Mouse (Mus musculus) midbrain, postnatal 0 days (tissue): ENCODE measurements around the gene Clca3a1. TPM values are rescaled to one million over a fixed set of nuclear protein-coding genes. Genes with fewer than 3 reads are reported as not detected.
"Not testable (repeated sequence)": the region's sequence is repeated elsewhere in the genome, so short reads cannot be mapped to it uniquely, and the experiment has no call there.

Experiments
- ATAC-seq: fragments of 200-750 bp; cut with Nextera tagmentation; 2 replicates; pipeline ENCODE4 v1.8.0; 2017; ENCODE audit warnings: moderate number of reproducible peaks, mild to moderate bottlenecking, moderate TSS enrichment, moderate library complexity; ENCODE audit not compliant: low FRiP score
- DNase-seq: peaks from one replicate; pipeline ENCODE4 v3.0.0-alpha.2; 2015; ENCODE audit warnings: low spot score
- H3K27ac ChIP-seq: fragments of 300-500 bp; sonication (generic); 2 replicates; pipeline ENCODE4 v1.5.1; 2014; ENCODE audit warnings: low read depth, mild to moderate bottlenecking, low read length, mixed read lengths
- H3K27me3 ChIP-seq: fragments of 300-500 bp; sonication (generic); 2 replicates; pipeline ENCODE4 v1.6.1; 2014; ENCODE audit warnings: low read length, control low read depth, mixed read lengths; ENCODE audit not compliant: insufficient read depth
- H3K36me3 ChIP-seq: fragments of 300-500 bp; sonication (generic); 2 replicates; pipeline ENCODE4 v1.6.1; 2014; ENCODE audit warnings: low read length, control low read depth, mixed read lengths; ENCODE audit not compliant: insufficient read depth
- H3K4me1 ChIP-seq: fragments of 300-500 bp; sonication (generic); 2 replicates; pipeline ENCODE4 v1.6.1; 2014; ENCODE audit warnings: mild to moderate bottlenecking, control low read depth, antibody characterized with exemption, low read length, mixed read lengths; ENCODE audit not compliant: insufficient read depth
- H3K4me2 ChIP-seq: fragments of 300-500 bp; sonication (generic); 2 replicates; pipeline ENCODE4 v1.6.1; 2014; ENCODE audit warnings: low read depth, mild to moderate bottlenecking, low read length, mixed read lengths; ENCODE audit not compliant: poor library complexity, severe bottlenecking
- H3K4me3 ChIP-seq: fragments of 300-500 bp; sonication (generic); 2 replicates; pipeline ENCODE4 v1.5.1; 2014; ENCODE audit warnings: low read depth, mild to moderate bottlenecking, low read length, moderate library complexity
- H3K9ac ChIP-seq: fragments of 300-500 bp; sonication (generic); replicated peaks from 2 replicates; pipeline ENCODE4 v1.6.1; 2014; ENCODE audit warnings: mild to moderate bottlenecking, low read length, moderate library complexity, mixed read lengths; ENCODE audit not compliant: poor library complexity, severe bottlenecking
- H3K9me3 ChIP-seq: fragments of 300-500 bp; sonication (generic); 2 replicates; pipeline ENCODE4 v1.6.1; 2016; ENCODE audit warnings: low read length, control low read depth
- CTCF ChIP-seq: IDR thresholded peaks from 2 replicates; pipeline ENCODE4 v1.5.1; 2016; ENCODE audit warnings: antibody characterized with exemption, mild to moderate bottlenecking
- WGBS: fragments of 180-500 bp; shearing (Covaris S2); extraction: QIAGEN DNeasy Blood & Tissue Kit; methylation state at CpG from one replicate; pipeline ENCODE4 v1.1.7; 2014; 5-methylcytosine and 5-hydroxymethylcytosine counted together
- polyA plus RNA-seq: library from polyadenylated mRNA; unstranded; fragments of >200 nt; fragmentation: Nextera tagmentation; extraction: Ambion mirVana; gene quantifications from 2 replicates; pipeline ENCODE4 v1.2.1, GENCODE M21; 2015
- total RNA-seq: library from RNA; depleted of rRNA; stranded (reverse); fragments of >200 nt; gene quantifications from 2 replicates; pipeline ENCODE4 v1.2.3, GENCODE M21; 2014; rRNA removed

The Clca3a1 gene
- 0.27 and 0.52 TPM in 2 replicates for total RNA-seq
- 1.0 and 1.4 TPM in 2 replicates for polyA plus RNA-seq

DNA sequence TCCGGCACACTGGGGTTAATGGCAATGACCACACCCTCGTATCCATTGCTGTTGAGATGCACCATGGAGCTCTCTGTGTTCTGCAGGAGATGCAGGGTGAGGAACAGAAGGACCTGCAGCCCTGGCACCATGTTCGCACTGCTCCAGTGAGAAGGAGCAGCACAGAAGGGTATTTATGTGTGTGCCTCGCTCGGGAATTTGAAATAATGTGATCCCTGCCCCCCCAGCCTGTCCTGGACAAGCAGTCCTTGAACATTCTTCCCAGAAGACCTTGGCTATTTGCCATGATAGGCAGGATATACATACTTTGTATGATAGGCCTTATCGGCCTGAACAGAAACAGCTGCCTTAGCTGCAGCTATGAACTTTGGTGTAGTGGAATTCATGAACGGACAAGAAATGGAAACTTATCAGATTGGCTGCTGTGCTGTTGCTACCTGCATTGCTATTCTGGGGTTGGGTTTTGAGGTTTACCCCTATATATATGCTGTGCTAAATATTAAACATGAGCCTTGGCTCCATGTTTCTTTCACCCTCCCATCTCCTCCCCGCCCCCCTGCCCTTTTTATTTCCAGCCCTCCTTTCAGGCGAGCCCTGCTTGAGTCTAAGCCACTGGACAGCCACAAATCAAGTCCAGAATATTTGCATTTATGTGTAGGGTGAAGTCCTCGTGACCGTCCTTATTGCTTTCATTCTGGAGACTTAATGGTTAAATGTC is at the start of gene Clca3a1:
Gene Clca3a1, minus strand, starts transcription at position 386 of the 718 bp plus-strand sequence.
- Histone ChIP-seq H3K4me1 (no peaks in the 10 kb centered on the region), H3K4me2 (no peak within 1 kb of the TSS), H3K4me3 (no peak within 1 kb of the TSS), H3K27me3 (no peaks in the 10 kb centered on the region), H3K27ac (no peak within 1 kb of the TSS), H3K36me3 (no peaks in the 10 kb centered on the region), H3K9me3 (no peaks in the 10 kb centered on the region), H3K9ac (no peak within 1 kb of the TSS)
- ATAC-seq (no peak), DNase-seq (no peak)
- WGBS: 85% methylated on average over 10 of the region's 11 CpGs
- no peak for TF ChIP-seq CTCF

GRCm38 (mm10) chr3:144808153-144808925 is 47.6 kb upstream of the Clca3a1 start:
- not testable (repeated sequence) for H3K27ac ChIP-seq, H3K27me3 ChIP-seq, H3K4me3 ChIP-seq, DNase-seq, H3K9me3 ChIP-seq, H3K4me1 ChIP-seq, H3K4me2 ChIP-seq, H3K36me3 ChIP-seq, H3K9ac ChIP-seq
- peak; percentile 41; the same call in 1 of the 2 replicates for ATAC-seq
- WGBS: 58% methylated on average over 14 of the region's 17 CpGs

DNA sequence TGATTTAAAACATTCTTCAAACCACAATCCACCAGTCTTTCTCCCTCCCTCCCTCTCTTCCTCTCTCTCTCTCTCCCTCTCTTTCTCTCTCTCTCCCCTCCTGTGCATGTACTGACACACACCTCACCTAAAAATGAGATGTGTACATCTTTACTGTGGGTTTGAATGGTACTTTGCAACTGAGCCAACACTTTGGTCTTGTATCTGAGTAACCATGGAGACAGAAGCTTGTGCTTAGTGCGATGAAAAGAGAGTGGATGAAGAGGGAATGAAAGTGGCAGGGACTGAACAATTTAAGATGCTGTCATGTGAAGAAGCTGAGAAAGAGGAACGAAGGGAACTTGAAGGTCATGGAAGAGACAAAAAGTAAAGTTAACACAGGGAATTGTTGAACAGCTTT is 45.8 kb upstream of the Clca3a1 start:
- DNase-seq, H3K4me3 ChIP-seq: not testable (repeated sequence)
- 19% methylated on average over 2 of the region's 2 CpGs for WGBS

GRCm38 (mm10) chr3:144801861-144802260 is 41.1 kb upstream of the Clca3a1 start:
- no peaks in the 10 kb centered on the region for H3K36me3 ChIP-seq
- no peak overlapping the region for H3K4me3 ChIP-seq
- H3K4me1 ChIP-seq: no peaks in the 10 kb centered on the region
- no peak overlapping the region for H3K4me2 ChIP-seq
- H3K27me3 ChIP-seq: no peaks in the 10 kb centered on the region
- no peak overlapping the region for H3K9ac ChIP-seq
- no peaks in the 10 kb centered on the region for H3K9me3 ChIP-seq
- peak; percentile 40; the same call in 1 of the 2 replicates for TF ChIP-seq CTCF
- H3K27ac ChIP-seq: no peak overlapping the region
- no peak for DNase-seq
- WGBS: 37% methylated on average over 8 of the region's 8 CpGs
- no peak for ATAC-seq

More for the DNA sequence above, 45.8 kb upstream of the Clca3a1 start:
- not testable (repeated sequence) for H3K9me3 ChIP-seq, H3K4me2 ChIP-seq, H3K27ac ChIP-seq, H3K9ac ChIP-seq, H3K36me3 ChIP-seq, H3K27me3 ChIP-seq, H3K4me1 ChIP-seq
- peak; percentile 62; the same call in 1 of the 2 replicates for ATAC-seq

- Histone ChIP-seq H3K9me3 (no peaks in the 10 kb centered on the region), H3K27me3 (no peaks in the 10 kb centered on the region), H3K4me1 (no peaks in the 10 kb centered on the region), H3K4me3 (no peak overlapping the region), H3K36me3 (no peaks in the 10 kb centered on the region), H3K9ac (no peak overlapping the region), H3K4me2 (no peak overlapping the region), H3K27ac (no peak overlapping the region)
- no peak for TF ChIP-seq CTCF
- DNase-seq: no peak
- ATAC-seq: no peak
- 80% methylated on average over 11 of the region's 11 CpGs for WGBS
These were observed 24.7 kb upstream of the Clca3a1 start for GRCm38 (mm10) chr3:144785181-144786148.
